Mouse (Mus musculus): ENCODE data around the gene Olfr313. TPM values are rescaled to one million over a fixed set of nuclear protein-coding genes. Genes with fewer than 3 reads are reported as not detected.
A peak's percentile ranks its signal among the peaks of the same experiment; 100 is the strongest.

Olfr313 gene
- polyA plus RNA-seq, 1 experiment from 2014 or later, result not detected

- no peaks in the 10 kb centered on the region for H3K27me3 ChIP-seq (replicated peaks; ENCODE audit: control insufficient read depth, insufficient read depth, low read length)
- H3K4me3 ChIP-seq (ENCODE audit: low read depth, low read length), result peak overlapping the region; percentile 74
- peak overlapping the region; percentile 66; the same call in 1 of the 2 replicates for H3K27ac ChIP-seq (ENCODE audit: low read depth, low read length)
- peak overlapping the region; percentile 77 for H3K9ac ChIP-seq (ENCODE audit: low read depth, low read length)
- WGBS, result 81% methylated on average over 6 of the region's 6 CpGs
- H3K4me1 ChIP-seq (replicated peaks; ENCODE audit: control insufficient read depth, insufficient read depth, low read length), result no peaks in the 10 kb centered on the region
- ATAC-seq (replicated peaks; ENCODE audit: low FRiP score), result 0 out of 2 replicates have a peak, but pooled peaks have one; percentile 11
- no peak for DNase-seq (ENCODE audit: low spot score)
- H3K4me2 ChIP-seq, result peak overlapping the region; percentile 62
- peaks cover 2% of the 10 kb centered on the region; the same call in 1 of the 2 replicates for H3K36me3 ChIP-seq (ENCODE audit: control insufficient read depth, insufficient read depth, low read length)
- no peaks in the 10 kb centered on the region for H3K9me3 ChIP-seq (ENCODE audit: control insufficient read depth, low read length)
These were observed 53.1 kb downstream of the Olfr313 start for GRCm38 (mm10) chr11:58867954-58868330.

Other genes starting within 250 kb of the Olfr313 start
- gene Olfr224, start 244.4 kb upstream of the Olfr313 start, polyA plus RNA-seq (2014; fragmentation: Nextera tagmentation; extraction: Ambion mirVana), result not detected in 2 replicates
- gene Olfr325, start 237.3 kb upstream of the Olfr313 start, polyA plus RNA-seq (2014; fragmentation: Nextera tagmentation; extraction: Ambion mirVana), result not detected in 2 replicates
- gene Olfr324, start 219.9 kb upstream of the Olfr313 start, polyA plus RNA-seq (2014; fragmentation: Nextera tagmentation; extraction: Ambion mirVana), result not detected in 2 replicates
- gene 2210407C18Rik, start 198.9 kb upstream of the Olfr313 start, polyA plus RNA-seq (2014; fragmentation: Nextera tagmentation; extraction: Ambion mirVana), result not detected in 2 replicates
- gene Olfr323, start 184.5 kb upstream of the Olfr313 start, polyA plus RNA-seq (2014; fragmentation: Nextera tagmentation; extraction: Ambion mirVana), result not detected in 2 replicates
- 5.6 and 6.4 TPM in 2 replicates for gene Trim58, start 174.5 kb upstream of the Olfr313 start, polyA plus RNA-seq (2014; fragmentation: Nextera tagmentation; extraction: Ambion mirVana)
- not detected in 2 replicates for gene Olfr322, start 156.2 kb upstream of the Olfr313 start, polyA plus RNA-seq (2014; fragmentation: Nextera tagmentation; extraction: Ambion mirVana)
- not detected in 2 replicates for gene Olfr320, start 133.9 kb upstream of the Olfr313 start, polyA plus RNA-seq (2014; fragmentation: Nextera tagmentation; extraction: Ambion mirVana)
- not detected in 2 replicates for gene Olfr319, start 115.8 kb upstream of the Olfr313 start, polyA plus RNA-seq (2014; fragmentation: Nextera tagmentation; extraction: Ambion mirVana)
- not detected in 2 replicates for gene Olfr318, start 91.0 kb upstream of the Olfr313 start, polyA plus RNA-seq (2014; fragmentation: Nextera tagmentation; extraction: Ambion mirVana)
- not detected in 2 replicates for gene Olfr317, start 75.8 kb upstream of the Olfr313 start, polyA plus RNA-seq (2014; fragmentation: Nextera tagmentation; extraction: Ambion mirVana)
- not detected in 2 replicates for gene Olfr316, start 62.3 kb upstream of the Olfr313 start, polyA plus RNA-seq (2014; fragmentation: Nextera tagmentation; extraction: Ambion mirVana)
- gene Olfr315, start 41.8 kb upstream of the Olfr313 start, polyA plus RNA-seq (2014; fragmentation: Nextera tagmentation; extraction: Ambion mirVana), result not detected in 2 replicates
- not detected in 2 replicates for gene Olfr314, start 32.0 kb upstream of the Olfr313 start, polyA plus RNA-seq (2014; fragmentation: Nextera tagmentation; extraction: Ambion mirVana)
- 0.70 and 0.86 TPM in 2 replicates for gene Fam183b, start 13.0 kb upstream of the Olfr313 start, polyA plus RNA-seq (2014; fragmentation: Nextera tagmentation; extraction: Ambion mirVana)
- not detected in 2 replicates for gene Olfr312, start 14.2 kb downstream of the Olfr313 start, polyA plus RNA-seq (2014; fragmentation: Nextera tagmentation; extraction: Ambion mirVana)
- not detected in 2 replicates for gene Olfr311, start 24.3 kb downstream of the Olfr313 start, polyA plus RNA-seq (2014; fragmentation: Nextera tagmentation; extraction: Ambion mirVana)
- gene Gm12258, start 32.2 kb downstream of the Olfr313 start, polyA plus RNA-seq (2014; fragmentation: Nextera tagmentation; extraction: Ambion mirVana), result 4.3 and 5.2 TPM in 2 replicates
- 5.0 and 5.6 TPM in 2 replicates for gene 2810021J22Rik, start 52.2 kb downstream of the Olfr313 start, polyA plus RNA-seq (2014; fragmentation: Nextera tagmentation; extraction: Ambion mirVana)
- gene Zfp39, start 89.2 kb downstream of the Olfr313 start, polyA plus RNA-seq (2014; fragmentation: Nextera tagmentation; extraction: Ambion mirVana), result 10.2 and 11.8 TPM in 2 replicates
- 4.0 and 5.0 TPM in 2 replicates for gene Btnl10, start 102.9 kb downstream of the Olfr313 start, polyA plus RNA-seq (2014; fragmentation: Nextera tagmentation; extraction: Ambion mirVana)
- 229 and 240 TPM in 2 replicates for gene Rnf187, start 123.9 kb downstream of the Olfr313 start, polyA plus RNA-seq (2014; fragmentation: Nextera tagmentation; extraction: Ambion mirVana)
- gene Hist3h2ba, start 133.9 kb downstream of the Olfr313 start, polyA plus RNA-seq (2014; fragmentation: Nextera tagmentation; extraction: Ambion mirVana), result 6.3 and 6.9 TPM in 2 replicates
- 12.0 and 14.5 TPM in 2 replicates for gene Hist3h2a, start 139.7 kb downstream of the Olfr313 start, polyA plus RNA-seq (2014; fragmentation: Nextera tagmentation; extraction: Ambion mirVana)
- 0.23 and 0.38 TPM in 2 replicates for gene Trim17, start 139.7 kb downstream of the Olfr313 start, polyA plus RNA-seq (2014; fragmentation: Nextera tagmentation; extraction: Ambion mirVana)
- gene Trim11, start 163.1 kb downstream of the Olfr313 start, polyA plus RNA-seq (2014; fragmentation: Nextera tagmentation; extraction: Ambion mirVana), result 17.3 and 17.8 TPM in 2 replicates

Measured in liver, embryonic 11.5 days (tissue).